Mouse (Mus musculus) lung, postnatal 0 days (tissue): ENCODE data around the gene Drd4.

Experiments
- CTCF ChIP-seq: IDR thresholded peaks from 2 replicates; pipeline ENCODE4 v1.5.1; 2016; ENCODE audit warnings: antibody characterized with exemption, mild to moderate bottlenecking
- EP300 ChIP-seq: IDR thresholded peaks from 2 replicates; pipeline ENCODE4 v1.6.1; 2016; ENCODE audit warnings: antibody characterized with exemption, mild to moderate bottlenecking, control low read depth

DNA sequence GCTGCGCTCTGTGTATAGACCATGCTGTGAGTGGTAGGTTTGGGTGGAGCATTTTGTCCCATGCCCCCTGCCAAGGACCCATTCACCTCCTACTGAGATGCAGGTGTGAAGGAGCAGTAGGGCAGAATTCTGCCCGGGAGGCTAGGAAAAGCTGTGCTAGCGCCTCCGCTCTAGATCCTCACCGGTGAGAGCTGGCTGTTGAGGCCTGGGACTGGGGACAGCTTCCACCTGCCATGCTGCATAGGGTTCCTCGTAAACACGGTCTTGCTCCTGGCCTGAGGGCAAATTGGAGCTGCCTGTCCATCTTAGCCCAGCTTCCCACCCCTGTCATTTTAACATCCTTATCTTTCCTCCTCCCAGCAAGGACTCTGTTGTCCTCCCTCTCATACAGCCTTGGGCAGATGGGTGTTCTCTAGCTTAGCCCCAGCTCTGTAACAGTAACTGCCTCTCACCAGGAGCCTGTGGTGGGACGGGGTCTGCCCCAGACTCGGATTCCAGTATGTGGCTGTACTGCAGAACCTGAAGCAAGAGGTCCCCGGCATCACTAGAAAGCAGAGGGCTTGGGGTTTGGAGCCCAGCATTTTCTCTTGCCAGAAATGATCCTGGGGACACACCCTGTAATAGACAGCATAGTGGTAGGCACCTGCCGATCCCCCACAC lies 27.6 kb upstream of the Drd4 start:
- TF ChIP-seq CTCF (no peak), EP300 (no peak)
